23 mouse cellular contexts compared by ENCODE assay signal in the genomic region with DNA sequence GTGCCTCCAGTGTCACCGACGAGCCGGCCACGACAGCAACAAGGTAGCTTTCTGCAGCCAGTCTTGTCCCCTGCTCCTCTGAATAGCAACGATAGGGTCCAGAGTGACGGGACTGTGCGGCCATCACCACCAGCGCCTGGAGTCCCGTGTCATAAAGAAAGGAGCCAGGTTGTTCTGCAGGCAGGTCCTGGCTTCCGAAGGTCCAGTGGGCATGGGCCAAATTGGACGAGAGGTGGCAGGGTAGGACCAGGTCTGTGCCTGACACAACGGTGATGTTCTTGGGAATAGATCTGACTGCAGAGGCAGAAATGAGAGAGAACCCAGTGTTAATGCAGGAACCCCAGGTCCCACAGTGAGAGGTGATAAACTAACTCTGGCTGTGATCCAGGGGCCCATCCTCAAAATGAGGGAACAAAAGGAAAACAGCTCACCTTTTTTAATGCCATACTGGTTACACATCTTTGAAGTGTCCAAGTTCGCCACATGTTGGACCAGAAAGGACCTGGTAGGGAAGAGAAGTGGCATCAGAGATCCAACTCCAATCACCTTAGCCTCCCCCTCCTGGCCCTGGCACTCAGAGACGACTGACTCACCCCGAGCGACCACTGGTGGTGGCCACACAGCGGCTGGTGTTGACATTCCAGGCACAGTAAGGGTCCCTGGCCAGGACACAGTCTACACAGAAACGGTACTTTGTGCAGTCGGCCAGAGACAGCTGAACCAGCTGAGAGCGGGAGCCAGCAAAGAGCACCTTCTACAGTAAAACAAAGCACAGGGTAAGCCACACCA. TPM values are rescaled to one million over a fixed set of nuclear protein-coding genes. Genes with fewer than 3 reads are reported as not detected.
DNase-seq lines count a peak whose midpoint lies in the region; ATAC-seq and TF ChIP-seq lines count a peak whose summit lies in the region.
"Had no signal": no experiment of that assay in that cellular context is flagged by ENCODE, and none has a peak within 500 bp of the region (broad histone marks: within the 10 kb centered on the region; RNA-seq: fewer than 3 reads in every experiment).

No protein-coding gene starts in this region.

- H3K4me3 ChIP-seq in intestine, postnatal 0 days (ENCODE audit: low read depth, low read length): no peak overlapping the region
- H3K4me3 ChIP-seq in intestine, embryonic 15.5 days (replicated peaks): no peak overlapping the region
- no peak overlapping the region for H3K4me3 ChIP-seq in C2C12 (ENCODE audit: insufficient read depth, poor library complexity, severe bottlenecking)
- H3K4me3 ChIP-seq: layer of hippocampus, adult 2 months; neural tube, embryonic 12.5 days had no signal

- peaks cover 15% of the 10 kb centered on the region for H3K79me3 ChIP-seq in C2C12 (ENCODE audit: low read depth)

- no peak overlapping the region for H3K9ac ChIP-seq in intestine, postnatal 0 days (ENCODE audit: low read depth, low read length)
- no peak overlapping the region for H3K9ac ChIP-seq in intestine, embryonic 15.5 days
- H3K9ac ChIP-seq: liver, embryonic 14.5 days; neural tube, embryonic 12.5 days had no signal

- H3K27ac ChIP-seq in intestine, postnatal 0 days (ENCODE audit: low read depth, low read length): peak overlapping the region; percentile 46; the same call in 1 of the 2 replicates
- H3K27ac ChIP-seq in intestine, embryonic 15.5 days: no peak overlapping the region
- H3K27ac ChIP-seq: layer of hippocampus, adult 2 months; liver, embryonic 14.5 days; neural tube, embryonic 12.5 days had no signal

- H3K27me3 ChIP-seq in intestine, postnatal 0 days (replicated peaks; ENCODE audit: control insufficient read depth, insufficient read depth, low read length): no peaks in the 10 kb centered on the region
- H3K27me3 ChIP-seq in intestine, embryonic 15.5 days (replicated peaks): no peaks in the 10 kb centered on the region
- H3K27me3 ChIP-seq in C2C12 (ENCODE audit: control insufficient read depth, insufficient read depth, insufficient read length): no peaks in the 10 kb centered on the region
- H3K27me3 ChIP-seq: limb, embryonic 12.5 days; neural tube, embryonic 12.5 days had no signal

- ATAC-seq in intestine, postnatal 0 days: no peak
- no peak for ATAC-seq in intestine, embryonic 15.5 days

- peaks cover 58% of the 10 kb centered on the region for H3K36me3 ChIP-seq in intestine, postnatal 0 days (ENCODE audit: control insufficient read depth, insufficient read depth)
- H3K36me3 ChIP-seq in intestine, embryonic 15.5 days: peaks cover 54% of the 10 kb centered on the region
- peaks cover 57% of the 10 kb centered on the region for H3K36me3 ChIP-seq in C2C12 (ENCODE audit: control insufficient read depth, insufficient read depth)

- peak; percentile 75 for DNase-seq in brain, adult 2 months (ENCODE audit: low read depth, low spot score)
- peak; percentile 72 to 76 for DNase-seq in cerebellum, postnatal 25 days
- DNase-seq in left cerebral cortex, postnatal 25 days (ENCODE audit: low spot score in 2 of 2): no peak
- DNase-seq in c-Kit-positive CD71-positive TER-119-positive erythroid progenitor cells, embryonic 14.5 days (ENCODE audit: low spot score): no peak
- no peak for DNase-seq in gastrocnemius, postnatal 14 days
- DNase-seq: heart, postnatal 4 days; kidney, adult 8-10 months; lung, postnatal 14 days; right cerebral cortex, postnatal 25 days; thymus, postnatal 4 days had no signal

- H3K4me1 ChIP-seq in intestine, postnatal 0 days (replicated peaks; ENCODE audit: control insufficient read depth, insufficient read depth, low read length): no peaks in the 10 kb centered on the region
- peaks cover 35% of the 10 kb centered on the region for H3K4me1 ChIP-seq in intestine, embryonic 15.5 days (replicated peaks)

- 0 out of 2 replicates have a peak, but pooled peaks have one; percentile 9 for TF ChIP-seq CTCF in intestine, postnatal 0 days (IDR thresholded peaks at IDR 0.05; ENCODE audit: low read depth)
- no peak for TF ChIP-seq CTCF in C2C12 (IDR thresholded peaks at IDR 0.05; ENCODE audit: control insufficient read depth, insufficient read depth, insufficient read length)

- peaks cover 63% of the 10 kb centered on the region for H3K79me2 ChIP-seq in C2C12 (ENCODE audit: control insufficient read depth, insufficient read depth)

- no peaks in the 10 kb centered on the region for H3K9me3 ChIP-seq in intestine, postnatal 0 days (ENCODE audit: control insufficient read depth)
- no peaks in the 10 kb centered on the region for H3K9me3 ChIP-seq in intestine, embryonic 15.5 days
- H3K9me3 ChIP-seq: limb, embryonic 12.5 days; neural tube, embryonic 12.5 days had no signal

- intact Hi-C loops in left cerebral cortex, postnatal 25 days (cut with DNase I): no loop called here
- intact Hi-C loops in gastrocnemius, postnatal 14 days (cut with DNase I; ENCODE audit: low total_unique reads): loop anchor here (5.0 kb wide), 1 partner anchor 82 kb away; no protein-coding TSS in a partner anchor

- 81% methylated on average over 20 of the region's 20 CpGs for WGBS in intestine, postnatal 0 days
- 79% methylated on average over 20 of the region's 20 CpGs for WGBS in intestine, embryonic 15.5 days

- no peak overlapping the region for H3K4me2 ChIP-seq in intestine, postnatal 0 days (replicated peaks; ENCODE audit: low read depth)
- H3K4me2 ChIP-seq in intestine, embryonic 15.5 days (replicated peaks): no peak overlapping the region
- H3K4me2 ChIP-seq: neural tube, embryonic 12.5 days had no signal

- H3ac ChIP-seq in C2C12 (ENCODE audit: control insufficient read depth, insufficient read length, low read depth): peak overlapping the region; percentile 32

TF ChIP-seq in C2C12, 6 proteins besides CTCF, POLR2A, EP300 and RAD21:
- TF ChIP-seq MYOG (IDR thresholded peaks at IDR 0.05; ENCODE audit: control insufficient read depth, extremely low read depth, insufficient read length): no peak
- no peak for TF ChIP-seq FOSL1 (IDR thresholded peaks at IDR 0.05; ENCODE audit: insufficient read depth, low read length, poor library complexity, severe bottlenecking)
- TF ChIP-seq MAX (IDR thresholded peaks at IDR 0.05): no peak
- TF ChIP-seq MYOD1 (IDR thresholded peaks at IDR 0.05; ENCODE audit: control insufficient read depth, insufficient read length, low read depth): no peak
- TF ChIP-seq CEBPB (IDR thresholded peaks at IDR 0.05; ENCODE audit: low read depth): no peak
- no peak for TF ChIP-seq USF1 (IDR thresholded peaks at IDR 0.05; ENCODE audit: low read depth)

RNA-seq across cellular contexts. Expression of a gene that starts 3.0 kb away (rescaled TPM):
- 15.0 and 18.5 TPM in 2 replicates for polyA plus RNA-seq in intestine, postnatal 0 days (2015; fragmentation: Nextera tagmentation; extraction: Ambion mirVana)
- 21.2 and 23.8 TPM in 2 replicates for polyA plus RNA-seq in intestine, embryonic 15.5 days (2015; fragmentation: Nextera tagmentation; extraction: Ambion mirVana)
- polyA plus RNA-seq in C2C12 (2012; fragmentation: generic; extraction: Trizol): 7.8 TPM
- total RNA-seq in left cerebral cortex, postnatal 25 days (2021): 10 to 100 TPM; 11.1 to 13.0 TPM
- total RNA-seq in gastrocnemius, postnatal 14 days (2021): 1 to 10 TPM; 5.7 to 9.6 TPM

RNA-seq across cellular contexts. Expression of a gene that starts 7.9 kb away (rescaled TPM):
- 3.5 and 3.9 TPM in 2 replicates for polyA plus RNA-seq in intestine, postnatal 0 days (2015; fragmentation: Nextera tagmentation; extraction: Ambion mirVana)
- 10.6 and 11.6 TPM in 2 replicates for polyA plus RNA-seq in intestine, embryonic 15.5 days (2015; fragmentation: Nextera tagmentation; extraction: Ambion mirVana)
- polyA plus RNA-seq in C2C12 (2012; fragmentation: generic; extraction: Trizol): 16.6 TPM
- 10 to 100 TPM; 16.0 to 16.9 TPM for total RNA-seq in left cerebral cortex, postnatal 25 days (2021)
- 10 to 100 TPM; 12.1 to 13.1 TPM for total RNA-seq in gastrocnemius, postnatal 14 days (2021)

RNA-seq across cellular contexts. Expression of a gene that starts 11.0 kb away (rescaled TPM):
- 0.22 TPM in 1 of 2 replicates, not detected in the other for polyA plus RNA-seq in intestine, postnatal 0 days (2015; fragmentation: Nextera tagmentation; extraction: Ambion mirVana)
- 0.20 TPM in 1 of 2 replicates, not detected in the other for polyA plus RNA-seq in intestine, embryonic 15.5 days (2015; fragmentation: Nextera tagmentation; extraction: Ambion mirVana)
- polyA plus RNA-seq in C2C12 (2012; fragmentation: generic; extraction: Trizol): 0.05 TPM
- not detected for total RNA-seq in left cerebral cortex, postnatal 25 days (2021)
- total RNA-seq in gastrocnemius, postnatal 14 days (2021): 100 to 1,000 TPM; 440 to 562 TPM
- total RNA-seq: common myeloid progenitor, adult 5-6 weeks; ES-E14; layer of hippocampus, adult 2 months had no signal
- polyA plus RNA-seq: embryonic facial prominence, embryonic 14.5 days; forebrain, embryonic 11.5 days; frontal cortex, adult 2 months; heart, embryonic 14.5 days; liver, embryonic 14.5 days; neural tube, embryonic 12.5 days had no signal

RNA-seq across cellular contexts. Expression of a gene that starts 13.6 kb away (rescaled TPM):
- 2.1 and 3.8 TPM in 2 replicates for polyA plus RNA-seq in intestine, postnatal 0 days (2015; fragmentation: Nextera tagmentation; extraction: Ambion mirVana)
- polyA plus RNA-seq in intestine, embryonic 15.5 days (2015; fragmentation: Nextera tagmentation; extraction: Ambion mirVana): 12.7 and 14.7 TPM in 2 replicates
- polyA plus RNA-seq in C2C12 (2012; fragmentation: generic; extraction: Trizol): 1.1 TPM
- 1 to 10 TPM; 6.1 to 6.3 TPM for total RNA-seq in left cerebral cortex, postnatal 25 days (2021)
- 1,000 to 10,000 TPM; 1,005 to 1,120 TPM for total RNA-seq in gastrocnemius, postnatal 14 days (2021)

RNA-seq across cellular contexts. Expression of a gene that starts 38.6 kb away (rescaled TPM):
- polyA plus RNA-seq in intestine, postnatal 0 days (2015; fragmentation: Nextera tagmentation; extraction: Ambion mirVana): 2.5 and 2.6 TPM in 2 replicates
- polyA plus RNA-seq in intestine, embryonic 15.5 days (2015; fragmentation: Nextera tagmentation; extraction: Ambion mirVana): 2.9 and 3.4 TPM in 2 replicates
- 6.5 TPM for polyA plus RNA-seq in C2C12 (2012; fragmentation: generic; extraction: Trizol)
- 10 to 100 TPM; 32.1 to 32.7 TPM for total RNA-seq in left cerebral cortex, postnatal 25 days (2021)
- total RNA-seq in gastrocnemius, postnatal 14 days (2021): 10 to 100 TPM in 1 of 2 experiments, 1 to 10 TPM in 1; 9.3 to 13.3 TPM

Comparison
In these comparisons a context has a peak if more than half of its experiments do, and no peak if none do; other contexts are left out.
1. DNase-seq: peak in brain, adult 2 months (single experiment) and cerebellum, postnatal 25 days (2 of 2); none in left cerebral cortex, postnatal 25 days (0 of 2), c-Kit-positive CD71-positive TER-119-positive erythroid progenitor cells, embryonic 14.5 days (single experiment) and gastrocnemius, postnatal 14 days (single experiment).